Mouse (Mus musculus): Measurements from ENCODE around the gene Thnsl2.

- TF ChIP-seq EP300 (IDR thresholded peaks at IDR 0.05; ENCODE audit: low read depth) (no peak), CTCF (IDR thresholded peaks at IDR 0.05; ENCODE audit: low read depth) (no peak)
These were observed 17.9 kb downstream of the Thnsl2 start for GRCm38 (mm10) chr6:71126290-71126689.
